Mouse (Mus musculus) limb, embryonic 15.5 days (tissue): ENCODE data around the gene Spaca6. TPM values are rescaled to one million over a fixed set of nuclear protein-coding genes. Genes with fewer than 3 reads are reported as not detected.

Source experiments
- ATAC-seq: fragments of 200-750 bp; cut with Nextera tagmentation; 2 replicates; pipeline ENCODE4 v1.8.0; 2017; ENCODE audit warnings: low read depth, moderate TSS enrichment; ENCODE audit not compliant: insufficient number of reproducible peaks, low FRiP score, low TSS enrichment
- H3K27ac ChIP-seq: fragments of 300-500 bp; sonication (generic); 2 replicates; pipeline ENCODE4 v1.5.1; 2015; ENCODE audit warnings: moderate library complexity, mild to moderate bottlenecking, inconsistent platforms
- H3K27me3 ChIP-seq: fragments of 300-500 bp; sonication (generic); 2 replicates; pipeline ENCODE4 v1.6.1; 2015; ENCODE audit warnings: inconsistent platforms
- H3K36me3 ChIP-seq: fragments of 300-500 bp; sonication (generic); 2 replicates; pipeline ENCODE4 v1.6.1; 2015; ENCODE audit warnings: inconsistent platforms
- H3K4me1 ChIP-seq: fragments of 300-500 bp; sonication (generic); 2 replicates; pipeline ENCODE4 v1.6.1; 2015; ENCODE audit warnings: inconsistent platforms
- H3K4me2 ChIP-seq: fragments of 300-500 bp; sonication (generic); 2 replicates; pipeline ENCODE4 v1.6.1; 2015; ENCODE audit warnings: mild to moderate bottlenecking, inconsistent platforms
- H3K4me3 ChIP-seq: fragments of 300-500 bp; sonication (generic); 2 replicates; pipeline ENCODE4 v1.5.1; 2015; ENCODE audit warnings: mild to moderate bottlenecking, inconsistent platforms
- H3K9ac ChIP-seq: fragments of 300-500 bp; sonication (generic); 2 replicates; pipeline ENCODE4 v1.6.1; 2015; ENCODE audit warnings: inconsistent platforms
- H3K9me3 ChIP-seq: fragments of 300-500 bp; sonication (generic); 2 replicates; pipeline ENCODE4 v1.6.1; 2016; ENCODE audit warnings: inconsistent platforms
- WGBS: fragments of 180-500 bp; shearing (Covaris S2); methylation state at CpG from one replicate; pipeline ENCODE4 v1.1.7; 2015; 5-methylcytosine and 5-hydroxymethylcytosine counted together
- polyA plus RNA-seq: library from polyadenylated mRNA; unstranded; fragments of >200 nt; fragmentation: Nextera tagmentation; extraction: Ambion mirVana; gene quantifications from 2 replicates; pipeline ENCODE4 v1.2.1, GENCODE M21; 2015

Gene Spaca6
- 25.3 and 36.6 TPM in 2 replicates for polyA plus RNA-seq

GRCm38 (mm10) chr17:17826751-17827657 lies at the start of gene Spaca6:
Gene Spaca6, plus strand, starts transcription at chr17:17827158.
- peak; percentile 87 for ATAC-seq
- Histone ChIP-seq H3K9me3 (no peaks in the 10 kb centered on the region), H3K4me2 (peak within 1 kb of the TSS; percentile 71), H3K27ac (peak within 1 kb of the TSS; percentile 99), H3K4me1 (peaks cover 29% of the 10 kb centered on the region), H3K4me3 (peak within 1 kb of the TSS; percentile 81), H3K9ac (peak within 1 kb of the TSS; percentile 72), H3K36me3 (peaks cover 15% of the 10 kb centered on the region; the same call in 1 of the 2 replicates), H3K27me3 (no peaks in the 10 kb centered on the region)
- WGBS = 1% methylated on average over 38 of the region's 42 CpGs

- Histone ChIP-seq H3K4me2 (no peak overlapping the region), H3K4me1 (no peaks in the 10 kb centered on the region), H3K4me3 (no peak overlapping the region), H3K27ac (no peak overlapping the region), H3K9me3 (no peaks in the 10 kb centered on the region), H3K36me3 (no peaks in the 10 kb centered on the region), H3K9ac (no peak overlapping the region), H3K27me3 (no peaks in the 10 kb centered on the region)
- 69% methylated on average over 3 of the region's 3 CpGs for WGBS
- no peak for ATAC-seq
These were observed 35.9 kb upstream of the Spaca6 start for GRCm38 (mm10) chr17:17790866-17791630.

GRCm38 (mm10) chr17:17792578-17792977 lies 34.4 kb upstream of the Spaca6 start:
- H3K36me3 ChIP-seq = no peaks in the 10 kb centered on the region
- no peak overlapping the region for H3K9ac ChIP-seq
- no peak overlapping the region for H3K4me3 ChIP-seq
- peak overlapping the region; percentile 8; the same call in 1 of the 2 replicates for H3K27ac ChIP-seq
- no peaks in the 10 kb centered on the region for H3K4me1 ChIP-seq
- no peaks in the 10 kb centered on the region for H3K27me3 ChIP-seq
- H3K9me3 ChIP-seq = no peaks in the 10 kb centered on the region
- H3K4me2 ChIP-seq = no peak overlapping the region
- 36% methylated on average over 1 of the region's 1 CpGs for WGBS
- ATAC-seq = no peak

GRCm38 (mm10) chr17:17795527-17795926 lies 31.4 kb upstream of the Spaca6 start:
- 65% methylated on average over 2 of the region's 2 CpGs for WGBS
- no peaks in the 10 kb centered on the region for H3K9me3 ChIP-seq

GRCm38 (mm10) chr17:17823612-17824336 lies 3.2 kb upstream of the Spaca6 start:
- H3K36me3 ChIP-seq = no peaks in the 10 kb centered on the region
- 0 out of 2 replicates have a peak, but pooled peaks cover 5% of the 10 kb centered on the region for H3K4me1 ChIP-seq
- H3K4me3 ChIP-seq = no peak overlapping the region
- no peaks in the 10 kb centered on the region for H3K9me3 ChIP-seq
- no peak overlapping the region for H3K27ac ChIP-seq
- 79% methylated on average over 6 of the region's 6 CpGs for WGBS
- H3K27me3 ChIP-seq = no peaks in the 10 kb centered on the region
- no peak overlapping the region for H3K4me2 ChIP-seq
- no peak for ATAC-seq
- no peak overlapping the region for H3K9ac ChIP-seq

More at GRCm38 (mm10) chr17:17795527-17795926, 31.4 kb upstream of the Spaca6 start:
- Histone ChIP-seq H3K4me3 (no peak overlapping the region), H3K4me1 (no peaks in the 10 kb centered on the region), H3K27me3 (no peaks in the 10 kb centered on the region), H3K4me2 (no peak overlapping the region), H3K27ac (no peak overlapping the region), H3K36me3 (no peaks in the 10 kb centered on the region), H3K9ac (no peak overlapping the region)
- ATAC-seq = no peak

- H3K27ac ChIP-seq = peak overlapping the region; percentile 99
- peak overlapping the region; percentile 81 for H3K4me3 ChIP-seq
- ATAC-seq = peak; percentile 22; the same call in 1 of the 2 replicates
- H3K9me3 ChIP-seq = no peaks in the 10 kb centered on the region
- H3K9ac ChIP-seq = peak overlapping the region; percentile 72
- 2% methylated on average over 17 of the region's 22 CpGs for WGBS
- peaks cover 19% of the 10 kb centered on the region for H3K4me1 ChIP-seq
- 0 out of 2 replicates have a peak, but pooled peaks cover 7% of the 10 kb centered on the region for H3K36me3 ChIP-seq
- H3K27me3 ChIP-seq = no peaks in the 10 kb centered on the region
- peak overlapping the region; percentile 71 for H3K4me2 ChIP-seq
These were observed 902 bp upstream of the Spaca6 start for GRCm38 (mm10) chr17:17825921-17826591.

GRCm38 (mm10) chr17:17827658-17828190 lies 766 bp downstream of the Spaca6 start:
- H3K9me3 ChIP-seq = no peaks in the 10 kb centered on the region
- H3K9ac ChIP-seq = peak overlapping the region; percentile 72
- no peak for ATAC-seq
- H3K27ac ChIP-seq = peak overlapping the region; percentile 99
- peaks cover 22% of the 10 kb centered on the region for H3K36me3 ChIP-seq
- H3K27me3 ChIP-seq = no peaks in the 10 kb centered on the region
- peak overlapping the region; percentile 71 for H3K4me2 ChIP-seq
- H3K4me3 ChIP-seq = peak overlapping the region; percentile 81
- peaks cover 30% of the 10 kb centered on the region for H3K4me1 ChIP-seq
- 0% methylated on average over 12 of the region's 13 CpGs for WGBS

- peaks cover 22% of the 10 kb centered on the region for H3K36me3 ChIP-seq
- no peaks in the 10 kb centered on the region for H3K9me3 ChIP-seq
- H3K27me3 ChIP-seq = no peaks in the 10 kb centered on the region
- peaks cover 35% of the 10 kb centered on the region for H3K4me1 ChIP-seq
- H3K9ac ChIP-seq = peak overlapping the region; percentile 72
- H3K27ac ChIP-seq = peak overlapping the region; percentile 99
- WGBS = 0% methylated on average over 8 of the region's 15 CpGs
- H3K4me3 ChIP-seq = peak overlapping the region; percentile 81
- ATAC-seq = peak; percentile 85
- H3K4me2 ChIP-seq = peak overlapping the region; percentile 71
These were observed 1.4 kb downstream of the Spaca6 start for GRCm38 (mm10) chr17:17828191-17828981.

GRCm38 (mm10) chr17:17829052-17829785 lies 2.3 kb downstream of the Spaca6 start:
- Histone ChIP-seq H3K27ac (peak overlapping the region; percentile 99), H3K27me3 (no peaks in the 10 kb centered on the region), H3K9ac (peak overlapping the region; percentile 72), H3K4me2 (peak overlapping the region; percentile 71), H3K4me1 (peaks cover 43% of the 10 kb centered on the region), H3K36me3 (peaks cover 30% of the 10 kb centered on the region), H3K9me3 (no peaks in the 10 kb centered on the region), H3K4me3 (peak overlapping the region; percentile 81)
- ATAC-seq = no peak
- WGBS = 2% methylated on average over 6 of the region's 6 CpGs
